Mouse (Mus musculus): ENCODE measurements around the gene Chd9. TPM values are rescaled to one million over a fixed set of nuclear protein-coding genes. Genes with fewer than 3 reads are reported as not detected.
A peak's percentile ranks its signal among the peaks of the same experiment; 100 is the strongest.

The Chd9 gene
- polyA plus RNA-seq, 1 experiment from 2014 or later, result 85.2 TPM

DNA sequence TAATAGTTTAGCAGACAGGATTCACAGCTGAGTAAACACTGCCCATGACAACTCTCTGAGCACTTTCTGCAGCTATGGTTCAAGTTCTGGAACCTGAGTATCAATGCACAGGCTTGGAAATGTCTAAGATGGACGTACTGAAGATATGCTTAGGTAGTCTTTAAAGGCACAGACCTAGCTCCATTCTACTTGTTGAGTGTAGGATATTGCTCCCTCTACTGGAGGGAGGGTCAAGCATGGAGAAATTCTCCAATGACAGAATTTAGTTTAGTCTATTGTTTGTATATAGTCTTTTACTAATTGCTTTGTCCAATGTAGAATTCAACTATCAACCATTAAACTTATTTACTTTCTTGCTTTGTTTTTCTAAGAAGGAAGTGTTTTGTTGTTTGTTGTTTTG is 108.7 kb downstream of the Chd9 start:
- no peaks in the 10 kb centered on the region for H3K27me3 ChIP-seq
- H3K27ac ChIP-seq, result no peak overlapping the region
- H3K4me3 ChIP-seq, result no peak overlapping the region
- no peak overlapping the region for H3K4me2 ChIP-seq
- 42% methylated on average over 1 of the region's 1 CpGs for WGBS
- no peak overlapping the region for H3K9ac ChIP-seq
- peaks cover 3% of the 10 kb centered on the region; the same call in 1 of the 2 replicates for H3K36me3 ChIP-seq (ENCODE audit: poor library complexity, severe bottlenecking)
- ATAC-seq, result no peak
- H3K9me3 ChIP-seq (replicated peaks), result no peaks in the 10 kb centered on the region
- no peaks in the 10 kb centered on the region for H3K4me1 ChIP-seq

DNA sequence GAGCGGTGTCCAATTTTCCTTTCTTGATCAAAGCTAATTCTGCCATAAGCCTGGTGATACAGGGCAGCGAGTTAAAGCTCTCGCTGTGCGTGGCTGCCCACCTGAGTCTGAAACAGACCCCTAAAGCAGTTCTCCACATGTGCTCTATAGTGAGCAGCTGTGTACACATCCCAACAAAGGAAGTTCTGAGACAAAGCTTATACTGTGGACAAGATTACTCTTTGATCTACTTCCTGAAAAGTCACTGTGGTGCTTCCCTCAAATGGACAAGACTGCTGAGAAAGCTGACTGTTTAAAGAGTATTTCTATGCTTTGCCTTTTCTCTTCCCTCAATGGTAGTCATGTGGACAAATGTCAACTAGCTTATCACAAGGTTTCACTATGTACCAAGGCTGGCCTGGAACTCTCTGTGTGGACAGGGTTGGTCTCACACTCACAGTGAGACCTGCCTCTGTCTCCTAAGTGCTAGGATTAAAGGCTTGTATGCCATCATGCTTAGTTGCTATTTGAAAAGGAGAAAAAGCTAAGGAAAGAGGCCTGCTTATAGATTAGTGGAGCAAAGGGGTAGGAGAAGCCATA is 110.3 kb downstream of the Chd9 start:
- Histone ChIP-seq H3K36me3 (ENCODE audit: poor library complexity, severe bottlenecking) (peaks cover 1% of the 10 kb centered on the region; the same call in 1 of the 2 replicates), H3K27me3 (no peaks in the 10 kb centered on the region), H3K9ac (no peak overlapping the region), H3K27ac (no peak overlapping the region), H3K4me1 (no peaks in the 10 kb centered on the region), H3K4me2 (no peak overlapping the region), H3K4me3 (no peak overlapping the region), H3K9me3 (replicated peaks) (no peaks in the 10 kb centered on the region)
- WGBS, result 76% methylated on average over 4 of the region's 4 CpGs
- ATAC-seq, result no peak

DNA sequence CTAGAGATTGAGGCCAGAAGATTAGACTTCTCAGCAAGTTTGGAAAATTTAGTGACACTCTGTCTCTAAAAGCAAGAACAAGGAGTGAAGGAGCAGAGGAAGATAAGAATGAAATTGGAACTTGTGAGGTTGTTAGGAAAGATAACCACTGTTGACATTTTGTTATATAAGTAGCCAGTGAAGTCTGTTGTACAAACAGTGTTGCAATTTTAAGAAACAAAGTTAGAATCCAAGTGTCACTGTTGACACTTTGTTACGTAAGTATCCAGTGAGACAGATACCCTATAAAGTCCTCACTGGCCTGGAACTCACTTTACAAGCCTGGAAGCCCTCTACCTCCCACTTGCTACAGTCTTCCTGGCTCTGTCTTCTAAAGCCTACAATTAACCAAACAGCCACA is 111.7 kb downstream of the Chd9 start:
- Histone ChIP-seq H3K4me1 (no peaks in the 10 kb centered on the region), H3K27me3 (no peaks in the 10 kb centered on the region), H3K9ac (no peak overlapping the region), H3K36me3 (ENCODE audit: poor library complexity, severe bottlenecking) (no peaks in the 10 kb centered on the region), H3K9me3 (replicated peaks) (no peaks in the 10 kb centered on the region), H3K4me2 (no peak overlapping the region), H3K4me3 (no peak overlapping the region), H3K27ac (no peak overlapping the region)
- no peak for ATAC-seq
- 91% methylated on average over 1 of the region's 1 CpGs for WGBS

DNA sequence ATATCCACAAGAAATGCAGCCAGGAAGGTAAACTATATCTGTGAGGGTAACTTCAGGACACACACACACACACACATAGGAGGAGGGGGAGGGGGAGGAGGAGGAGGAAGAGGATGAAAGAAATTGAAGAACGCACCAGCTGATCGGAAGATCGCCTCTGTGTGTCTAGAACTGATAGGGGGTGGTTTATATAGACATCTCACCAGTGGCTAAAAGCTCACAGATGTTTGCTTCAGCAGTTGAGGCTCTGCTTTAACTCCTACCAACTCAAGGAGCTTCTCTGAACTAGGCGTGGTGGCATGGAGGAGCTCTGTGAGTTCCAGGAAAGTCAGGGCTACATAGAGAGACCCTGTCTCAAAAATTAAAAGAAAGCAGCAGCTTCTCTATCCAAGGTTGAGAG is 115.6 kb downstream of the Chd9 start:
- Histone ChIP-seq H3K27me3 (no peaks in the 10 kb centered on the region), H3K36me3 (ENCODE audit: poor library complexity, severe bottlenecking) (no peaks in the 10 kb centered on the region), H3K9ac (no peak overlapping the region), H3K4me2 (no peak overlapping the region), H3K4me1 (no peaks in the 10 kb centered on the region), H3K27ac (no peak overlapping the region), H3K4me3 (no peak overlapping the region), H3K9me3 (replicated peaks) (no peaks in the 10 kb centered on the region)
- WGBS, result 90% methylated on average over 4 of the region's 4 CpGs
- ATAC-seq, result no peak

DNA sequence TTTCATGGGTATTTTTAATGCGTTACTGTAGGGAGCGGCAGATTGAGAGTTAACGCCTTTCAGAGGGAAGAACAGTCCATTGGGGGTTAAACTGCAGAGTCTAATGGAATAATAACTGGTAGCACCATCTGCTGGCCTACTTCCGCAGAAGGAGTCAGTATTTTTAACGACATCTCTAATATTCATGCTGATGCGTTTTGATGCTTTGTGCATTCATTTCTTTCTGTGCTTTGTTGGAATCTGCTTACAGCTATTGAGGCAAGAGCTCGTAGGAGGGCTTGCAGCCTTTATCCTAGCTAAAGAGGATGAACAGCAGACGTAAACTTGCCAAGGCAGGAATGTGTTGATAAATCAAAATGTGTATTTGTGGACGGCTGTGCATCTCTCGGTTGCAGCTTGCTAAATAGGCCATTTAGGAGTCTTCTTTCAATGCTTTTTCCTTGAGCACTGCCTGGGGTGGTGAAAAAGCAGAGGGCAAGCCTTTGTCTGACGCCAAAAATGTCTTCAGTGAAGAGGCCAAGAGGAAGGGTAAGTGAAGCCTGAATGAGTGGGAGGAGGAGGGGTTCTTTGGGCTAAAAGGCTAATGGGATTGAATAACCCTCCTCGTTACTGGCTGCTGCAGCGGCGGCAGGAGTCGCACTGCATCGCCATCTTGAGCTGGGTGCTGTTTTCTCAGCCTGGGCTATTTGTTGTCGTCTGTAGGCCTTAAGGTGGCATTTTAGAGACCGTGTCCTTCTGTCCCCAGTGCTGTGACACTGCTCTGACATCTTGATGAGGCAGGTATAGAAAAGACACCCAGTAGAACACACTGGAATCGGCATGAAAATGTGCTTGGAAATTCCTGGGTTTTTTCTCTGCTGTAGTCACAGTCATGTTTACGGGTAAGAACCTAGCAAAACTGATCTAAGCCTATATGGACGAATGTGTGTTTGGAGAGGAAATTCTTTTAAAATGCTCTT is 126.9 kb downstream of the Chd9 start:
- Histone ChIP-seq H3K36me3 (ENCODE audit: poor library complexity, severe bottlenecking) (no peaks in the 10 kb centered on the region), H3K4me3 (peak overlapping the region; percentile 51), H3K4me1 (peaks cover 30% of the 10 kb centered on the region), H3K9me3 (replicated peaks) (no peaks in the 10 kb centered on the region), H3K9ac (peak overlapping the region; percentile 81), H3K27ac (peak overlapping the region; percentile 99), H3K4me2 (peak overlapping the region; percentile 62), H3K27me3 (no peaks in the 10 kb centered on the region)
- peak; percentile 96 for ATAC-seq
- 1% methylated on average over 21 of the region's 21 CpGs for WGBS

DNA sequence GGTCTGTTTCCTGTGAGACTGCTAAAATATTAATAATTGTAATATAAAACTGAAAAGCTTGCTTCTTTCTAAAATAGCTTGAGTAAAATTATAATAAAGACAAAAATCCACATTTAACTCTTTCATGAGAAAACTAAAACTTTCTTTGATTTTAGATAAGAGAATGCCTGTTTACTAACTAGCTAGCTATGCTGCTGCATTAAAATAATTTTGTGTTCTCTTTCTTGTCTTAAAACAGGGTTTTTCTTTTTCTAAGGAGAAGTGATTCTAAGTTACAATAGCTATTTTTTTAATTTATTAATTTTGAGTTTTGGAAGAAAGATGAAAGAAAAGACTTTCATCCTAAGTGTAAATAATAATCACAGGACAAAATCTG is 127.6 kb downstream of the Chd9 start:
- no peaks in the 10 kb centered on the region for H3K27me3 ChIP-seq
- peak overlapping the region; percentile 52 for H3K4me3 ChIP-seq
- peaks cover 36% of the 10 kb centered on the region for H3K4me1 ChIP-seq
- no peak for ATAC-seq
- peak overlapping the region; percentile 99 for H3K27ac ChIP-seq
- peak overlapping the region; percentile 87 for H3K4me2 ChIP-seq
- H3K36me3 ChIP-seq (ENCODE audit: poor library complexity, severe bottlenecking), result no peaks in the 10 kb centered on the region
- H3K9ac ChIP-seq, result peak overlapping the region; percentile 81
- H3K9me3 ChIP-seq (replicated peaks), result no peaks in the 10 kb centered on the region

DNA sequence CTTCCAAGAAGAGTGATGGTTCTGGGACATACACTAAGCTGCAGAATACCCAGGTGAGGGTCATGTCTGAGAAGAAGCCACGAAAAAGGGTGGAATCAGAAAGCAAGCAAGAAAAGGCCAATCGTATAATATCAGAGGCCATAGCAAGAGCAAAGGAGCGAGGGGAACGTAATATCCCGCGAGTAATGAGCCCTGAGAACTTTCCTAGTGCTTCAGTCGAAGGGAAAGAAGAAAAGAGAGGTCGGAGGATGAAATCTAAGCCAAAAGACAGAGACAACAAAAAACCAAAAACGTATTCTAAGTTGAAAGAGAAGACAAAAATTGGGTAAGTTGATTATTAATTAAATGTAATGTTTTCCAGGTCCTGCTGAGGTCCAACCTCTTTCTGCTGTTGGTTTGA is 128.2 kb downstream of the Chd9 start:
- Histone ChIP-seq H3K4me1 (peaks cover 40% of the 10 kb centered on the region), H3K36me3 (ENCODE audit: poor library complexity, severe bottlenecking) (no peaks in the 10 kb centered on the region), H3K27ac (no peak overlapping the region), H3K9me3 (replicated peaks) (no peaks in the 10 kb centered on the region), H3K9ac (peak overlapping the region; percentile 71), H3K27me3 (no peaks in the 10 kb centered on the region), H3K4me2 (peak overlapping the region; percentile 87), H3K4me3 (peak overlapping the region; percentile 52)
- ATAC-seq, result no peak
- WGBS, result 19% methylated on average over 9 of the region's 9 CpGs

DNA sequence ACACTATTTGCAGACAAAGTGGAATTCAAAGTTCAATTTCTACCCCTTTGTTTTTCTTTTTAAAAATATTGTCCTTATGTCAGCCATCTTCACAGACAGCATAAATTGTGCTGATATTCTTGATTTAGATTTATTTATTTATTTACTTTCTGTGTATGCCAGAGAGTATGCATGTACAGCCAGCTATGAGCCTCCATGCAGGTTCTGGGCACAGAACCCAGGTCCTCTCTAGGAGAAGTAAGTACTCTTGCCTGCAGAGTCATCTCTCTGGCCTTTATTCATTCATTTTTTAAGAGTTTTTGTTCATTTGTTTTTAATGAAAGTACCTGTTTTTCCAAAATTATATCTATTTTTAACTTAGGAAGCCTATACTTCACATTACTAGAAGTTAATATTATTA is 129.6 kb downstream of the Chd9 start:
- Histone ChIP-seq H3K9ac (peak overlapping the region; percentile 71), H3K36me3 (ENCODE audit: poor library complexity, severe bottlenecking) (no peaks in the 10 kb centered on the region), H3K27me3 (no peaks in the 10 kb centered on the region), H3K4me3 (peak overlapping the region; percentile 52), H3K9me3 (replicated peaks) (no peaks in the 10 kb centered on the region), H3K4me1 (peaks cover 43% of the 10 kb centered on the region), H3K4me2 (peak overlapping the region; percentile 87), H3K27ac (no peak overlapping the region)
- no peak for ATAC-seq

DNA sequence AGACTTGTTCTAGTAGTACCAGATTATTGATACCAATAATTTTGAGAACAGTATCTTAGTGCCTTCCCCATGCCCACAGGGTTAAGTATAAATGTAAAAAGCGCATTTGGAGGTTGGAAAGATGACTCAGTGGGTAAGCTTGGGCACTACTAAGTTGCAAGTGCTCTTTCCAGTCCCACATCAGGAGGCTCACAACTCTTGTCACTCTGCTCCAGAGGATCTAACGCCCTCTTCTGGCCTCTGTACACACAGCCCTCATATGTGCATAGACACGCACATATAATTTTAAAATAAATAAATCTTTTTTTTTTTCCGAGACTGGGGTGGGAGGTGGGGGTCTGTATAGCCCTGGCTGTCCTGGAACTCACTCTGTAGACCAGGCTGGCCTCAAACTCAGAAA is 131.6 kb downstream of the Chd9 start:
- H3K36me3 ChIP-seq (ENCODE audit: poor library complexity, severe bottlenecking), result no peaks in the 10 kb centered on the region
- H3K9ac ChIP-seq, result no peak overlapping the region
- no peaks in the 10 kb centered on the region for H3K27me3 ChIP-seq
- no peak overlapping the region for H3K27ac ChIP-seq
- no peak for ATAC-seq
- no peak overlapping the region for H3K4me3 ChIP-seq
- 92% methylated on average over 4 of the region's 4 CpGs for WGBS
- H3K4me1 ChIP-seq, result peaks cover 47% of the 10 kb centered on the region
- H3K9me3 ChIP-seq (replicated peaks), result no peaks in the 10 kb centered on the region
- H3K4me2 ChIP-seq, result peak overlapping the region; percentile 52; the same call in 1 of the 2 replicates

DNA sequence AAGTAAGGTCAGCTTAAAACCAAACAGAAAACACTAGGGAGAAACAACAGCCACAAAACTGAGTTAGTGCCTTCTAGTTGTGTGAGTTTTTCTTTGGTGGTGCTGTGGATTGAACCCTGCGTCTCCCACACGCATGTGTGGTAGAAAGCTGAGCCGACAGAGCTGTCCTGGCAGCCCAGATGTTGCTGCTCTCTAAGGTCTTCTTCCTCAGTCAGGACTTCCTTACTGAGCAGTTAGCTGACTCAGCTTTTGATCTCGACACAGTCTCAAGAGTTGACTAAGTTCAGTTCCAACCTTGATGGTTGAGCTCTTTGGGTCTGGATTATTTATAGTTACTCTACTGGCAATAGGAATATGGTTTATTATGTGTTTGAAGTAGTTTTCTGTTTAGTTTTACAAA is 133.5 kb downstream of the Chd9 start:
- no peak for ATAC-seq
- Histone ChIP-seq H3K4me2 (no peak overlapping the region), H3K4me1 (peaks cover 47% of the 10 kb centered on the region), H3K27ac (no peak overlapping the region), H3K9me3 (replicated peaks) (no peaks in the 10 kb centered on the region), H3K27me3 (no peaks in the 10 kb centered on the region), H3K4me3 (no peak overlapping the region), H3K36me3 (ENCODE audit: poor library complexity, severe bottlenecking) (no peaks in the 10 kb centered on the region), H3K9ac (no peak overlapping the region)
- WGBS, result 90% methylated on average over 4 of the region's 4 CpGs

DNA sequence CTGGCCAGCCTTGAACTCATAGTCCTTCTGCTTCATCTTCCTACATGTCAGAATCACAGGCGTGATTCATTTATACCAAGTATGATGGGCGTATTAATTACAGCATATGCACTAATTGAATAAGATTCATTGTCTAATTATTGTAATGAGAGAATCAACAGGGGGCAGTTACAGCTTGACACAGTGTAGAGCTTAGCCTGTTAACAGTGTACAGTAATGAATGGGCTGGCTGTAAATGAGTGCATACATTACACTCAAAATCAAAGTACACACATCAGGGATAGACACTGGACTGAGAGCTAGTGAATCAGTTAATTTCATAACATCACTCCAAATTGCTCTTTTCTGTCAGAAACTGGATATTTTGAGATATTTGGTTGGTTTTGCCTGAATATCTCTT is 135.9 kb downstream of the Chd9 start:
- Histone ChIP-seq H3K9me3 (replicated peaks) (no peaks in the 10 kb centered on the region), H3K27me3 (no peaks in the 10 kb centered on the region), H3K9ac (no peak overlapping the region), H3K4me3 (no peak overlapping the region), H3K4me2 (no peak overlapping the region), H3K27ac (no peak overlapping the region), H3K4me1 (peaks cover 28% of the 10 kb centered on the region), H3K36me3 (ENCODE audit: poor library complexity, severe bottlenecking) (peaks cover 10% of the 10 kb centered on the region)
- 57% methylated on average over 2 of the region's 2 CpGs for WGBS
- ATAC-seq, result 0 out of 2 replicates have a peak, but pooled peaks have one; percentile 50

DNA sequence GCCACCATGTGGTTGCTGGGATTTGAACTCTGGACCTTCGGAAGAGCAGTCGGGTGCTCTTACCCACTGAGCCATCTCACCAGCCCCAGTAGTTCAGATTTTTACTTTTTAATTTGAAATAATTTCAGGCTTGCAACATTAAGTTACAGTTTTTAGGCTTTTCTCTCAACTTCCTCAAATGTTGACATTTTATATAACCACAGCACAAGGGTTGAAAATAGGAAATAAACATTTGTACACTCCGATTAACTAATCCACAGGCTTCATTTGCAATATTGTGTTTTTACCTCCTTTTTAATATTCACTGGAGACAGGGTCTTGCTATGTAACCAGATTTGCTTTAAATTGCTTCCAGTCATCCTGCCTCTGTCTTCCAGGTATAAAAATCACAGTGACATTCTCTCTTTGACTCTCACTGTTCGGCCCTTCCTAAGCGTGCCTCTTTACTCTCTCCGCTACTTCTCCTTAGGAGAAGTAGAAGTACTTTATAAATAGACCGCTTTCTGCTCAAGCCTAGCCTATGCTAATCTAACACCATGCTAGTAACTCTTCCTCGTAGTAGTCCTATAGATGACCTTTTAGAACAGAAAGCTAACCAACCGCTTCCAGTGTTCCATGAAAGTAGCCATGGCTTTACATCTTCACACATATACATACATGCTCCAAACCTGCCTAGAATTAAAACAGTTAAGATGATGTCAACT is 137.5 kb downstream of the Chd9 start:
- H3K9ac ChIP-seq, result no peak overlapping the region
- H3K27me3 ChIP-seq, result no peaks in the 10 kb centered on the region
- peaks cover 15% of the 10 kb centered on the region for H3K4me1 ChIP-seq
- WGBS, result 94% methylated on average over 9 of the region's 9 CpGs
- no peaks in the 10 kb centered on the region for H3K9me3 ChIP-seq (replicated peaks)
- no peak overlapping the region for H3K27ac ChIP-seq
- H3K36me3 ChIP-seq (ENCODE audit: poor library complexity, severe bottlenecking), result peaks cover 10% of the 10 kb centered on the region
- H3K4me3 ChIP-seq, result no peak overlapping the region
- ATAC-seq, result no peak
- no peak overlapping the region for H3K4me2 ChIP-seq

All from forebrain, embryonic 13.5 days (tissue).